Mouse (Mus musculus): Measurements from ENCODE around the gene Card6.

DNA sequence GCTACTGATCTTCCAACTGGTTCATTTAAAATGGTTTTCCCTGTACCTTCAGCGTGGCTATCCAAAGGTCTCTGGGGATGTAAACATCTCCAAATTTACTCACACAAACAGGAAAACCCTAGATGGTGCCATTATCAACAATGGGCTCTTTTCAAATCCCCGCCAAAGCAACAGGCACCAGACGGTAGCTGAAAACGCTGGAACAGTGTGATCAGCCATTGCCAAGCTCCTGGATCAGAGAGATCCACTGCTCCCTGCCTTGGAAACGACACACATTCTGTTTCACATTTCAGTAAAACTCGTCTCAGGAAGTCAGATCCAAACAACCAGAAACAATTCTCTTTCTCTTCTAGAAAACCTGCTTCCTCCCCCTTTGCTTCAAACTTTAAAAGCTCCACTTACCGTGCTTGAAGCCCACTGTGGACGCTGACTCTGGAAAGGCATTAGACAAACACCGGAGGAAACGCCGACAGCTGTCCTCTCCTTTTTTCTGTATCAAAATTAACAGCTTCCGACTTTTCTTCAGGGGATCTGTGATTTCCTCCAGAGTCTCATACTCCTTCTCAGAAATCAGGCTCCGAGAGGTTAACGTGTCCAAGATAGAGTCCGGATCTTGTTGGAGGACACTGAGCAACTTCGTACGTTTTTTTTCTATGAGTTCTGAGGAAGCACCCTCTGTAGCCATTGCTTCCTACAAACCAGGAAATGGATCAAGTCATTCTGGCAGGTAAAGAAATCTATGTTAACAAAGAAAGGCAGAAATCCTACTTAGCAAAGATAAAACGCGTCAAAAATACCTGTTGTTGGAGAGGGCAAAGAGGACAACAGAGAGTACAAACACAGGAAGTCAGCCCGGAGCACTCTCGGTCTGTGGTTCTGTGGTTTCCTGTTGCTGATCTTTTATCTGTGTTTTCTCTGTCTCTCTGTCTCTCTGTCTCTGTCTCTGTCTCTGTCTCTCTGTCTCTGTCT lies at the start of gene Card6:
- TF ChIP-seq CTCF (IDR thresholded peaks at IDR 0.05; ENCODE audit: low read depth) = no peak
- TF ChIP-seq EP300 (IDR thresholded peaks at IDR 0.05; ENCODE audit: low read depth) = no peak
